Mouse (Mus musculus): Measurements from ENCODE around the gene Ndufb4. TPM values are rescaled to one million over a fixed set of nuclear protein-coding genes. Genes with fewer than 3 reads are reported as not detected.

Gene Ndufb4
- polyA plus RNA-seq, 1 experiment from 2014 or later, result 44.8 TPM

DNA sequence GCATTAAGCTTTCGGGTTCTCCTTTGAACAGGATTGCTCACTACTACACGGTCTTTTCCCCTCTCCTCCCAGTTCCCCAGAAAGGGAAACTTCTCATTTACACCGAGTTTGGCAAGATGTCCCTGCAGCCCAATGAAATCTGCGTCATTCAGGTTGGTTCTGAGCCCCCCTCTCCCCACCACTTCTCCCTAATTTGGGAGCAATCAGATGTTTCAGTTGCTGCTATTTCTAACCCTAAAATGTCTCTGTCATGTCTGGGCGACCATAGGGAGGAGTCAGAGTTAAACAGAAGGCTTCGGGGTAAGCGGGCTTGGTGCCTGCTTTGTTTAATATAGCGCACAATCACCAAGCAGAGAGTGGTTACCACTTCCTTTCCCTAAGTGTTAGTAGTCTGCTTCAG, 38.1 kb downstream of the Ndufb4 start:
- H3K36me3 ChIP-seq (replicated peaks), result no peaks in the 10 kb centered on the region
- peaks cover 5% of the 10 kb centered on the region for H3K4me1 ChIP-seq
- 87% methylated on average over 8 of the region's 8 CpGs for whole genome bisulfite sequencing
- no peak for DNase-seq (ENCODE audit: extremely low spot score, low spot score)
- no peak overlapping the region for H3K4me3 ChIP-seq
- no peak overlapping the region for H3K27ac ChIP-seq
- no peaks in the 10 kb centered on the region for H3K27me3 ChIP-seq (ENCODE audit: poor library complexity, severe bottlenecking)
- no peaks in the 10 kb centered on the region for H3K9me3 ChIP-seq

GRCm38 (mm10) chr16:37615429-37615828, 38.8 kb downstream of the Ndufb4 start:
- 91% methylated on average over 8 of the region's 8 CpGs for WGBS
- no peaks in the 10 kb centered on the region for H3K9me3 ChIP-seq
- no peak overlapping the region for H3K4me3 ChIP-seq
- no peaks in the 10 kb centered on the region for H3K36me3 ChIP-seq (replicated peaks)
- peaks cover 5% of the 10 kb centered on the region for H3K4me1 ChIP-seq
- H3K27ac ChIP-seq, result no peak overlapping the region
- no peaks in the 10 kb centered on the region for H3K27me3 ChIP-seq (ENCODE audit: poor library complexity, severe bottlenecking)
- DNase-seq (ENCODE audit: extremely low spot score, low spot score), result no peak

- H3K36me3 ChIP-seq (replicated peaks), result no peaks in the 10 kb centered on the region
- no peaks in the 10 kb centered on the region for H3K27me3 ChIP-seq (ENCODE audit: poor library complexity, severe bottlenecking)
- no peaks in the 10 kb centered on the region for H3K9me3 ChIP-seq
- no peak overlapping the region for H3K27ac ChIP-seq
- no peak overlapping the region for H3K4me3 ChIP-seq
- 94% methylated on average over 9 of the region's 9 CpGs for WGBS
- H3K4me1 ChIP-seq, result peaks cover 5% of the 10 kb centered on the region
- DNase-seq (ENCODE audit: extremely low spot score, low spot score), result no peak
Measured at GRCm38 (mm10) chr16:37614540-37614939, 39.7 kb downstream of the Ndufb4 start.

DNA sequence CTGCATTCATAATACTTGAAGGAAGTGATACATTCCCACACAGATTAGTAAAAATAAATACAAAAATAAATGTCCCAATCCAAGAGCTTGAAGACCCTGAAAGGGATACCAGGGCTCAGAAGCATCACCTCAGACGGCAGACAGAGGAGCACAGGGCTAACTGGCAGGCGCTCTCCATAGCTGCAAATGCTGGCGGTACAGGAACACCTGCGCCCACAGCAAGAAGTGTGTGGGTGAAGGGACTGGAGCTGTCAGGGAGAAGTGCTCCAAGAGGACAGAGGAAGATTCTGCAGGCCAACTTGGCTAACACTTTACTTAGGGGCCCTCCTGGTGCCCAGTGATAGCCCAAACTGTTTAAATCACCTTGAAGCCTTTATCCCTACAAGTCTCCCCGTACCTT, 42.2 kb downstream of the Ndufb4 start:
- H3K27me3 ChIP-seq (ENCODE audit: poor library complexity, severe bottlenecking), result no peaks in the 10 kb centered on the region
- peaks cover 3% of the 10 kb centered on the region; the same call in 1 of the 2 replicates for H3K4me1 ChIP-seq
- WGBS, result 92% methylated on average over 5 of the region's 5 CpGs
- no peak overlapping the region for H3K4me3 ChIP-seq
- no peaks in the 10 kb centered on the region for H3K9me3 ChIP-seq
- no peak overlapping the region for H3K27ac ChIP-seq
- no peaks in the 10 kb centered on the region for H3K36me3 ChIP-seq (replicated peaks)
- DNase-seq (ENCODE audit: extremely low spot score, low spot score), result no peak

- H3K9me3 ChIP-seq, result no peaks in the 10 kb centered on the region
- 80% methylated on average over 7 of the region's 7 CpGs for WGBS
- peaks cover 3% of the 10 kb centered on the region; the same call in 1 of the 2 replicates for H3K4me1 ChIP-seq
- no peaks in the 10 kb centered on the region for H3K36me3 ChIP-seq (replicated peaks)
- no peak overlapping the region for H3K27ac ChIP-seq
- DNase-seq (ENCODE audit: extremely low spot score, low spot score), result no peak
- H3K27me3 ChIP-seq (ENCODE audit: poor library complexity, severe bottlenecking), result no peaks in the 10 kb centered on the region
- H3K4me3 ChIP-seq, result no peak overlapping the region
Measured at GRCm38 (mm10) chr16:37611072-37611471, 43.2 kb downstream of the Ndufb4 start.

GRCm38 (mm10) chr16:37610333-37610732, 43.9 kb downstream of the Ndufb4 start:
- Histone ChIP-seq H3K36me3 (replicated peaks) (no peaks in the 10 kb centered on the region), H3K27ac (no peak overlapping the region), H3K4me1 (peaks cover 3% of the 10 kb centered on the region; the same call in 1 of the 2 replicates), H3K27me3 (ENCODE audit: poor library complexity, severe bottlenecking) (no peaks in the 10 kb centered on the region), H3K4me3 (no peak overlapping the region), H3K9me3 (no peaks in the 10 kb centered on the region)
- DNase-seq (ENCODE audit: extremely low spot score, low spot score), result no peak
- WGBS, result 83% methylated on average over 8 of the region's 8 CpGs

- DNase-seq (ENCODE audit: extremely low spot score, low spot score), result no peak
- H3K4me3 ChIP-seq, result no peak overlapping the region
- H3K27ac ChIP-seq, result no peak overlapping the region
- no peaks in the 10 kb centered on the region for H3K9me3 ChIP-seq
- H3K27me3 ChIP-seq (ENCODE audit: poor library complexity, severe bottlenecking), result no peaks in the 10 kb centered on the region
- 0 out of 2 replicates have a peak, but pooled peaks cover 3% of the 10 kb centered on the region for H3K4me1 ChIP-seq
- 94% methylated on average over 6 of the region's 6 CpGs for WGBS
- H3K36me3 ChIP-seq (replicated peaks), result no peaks in the 10 kb centered on the region
Measured at GRCm38 (mm10) chr16:37604243-37604642, 50.0 kb downstream of the Ndufb4 start.

DNA sequence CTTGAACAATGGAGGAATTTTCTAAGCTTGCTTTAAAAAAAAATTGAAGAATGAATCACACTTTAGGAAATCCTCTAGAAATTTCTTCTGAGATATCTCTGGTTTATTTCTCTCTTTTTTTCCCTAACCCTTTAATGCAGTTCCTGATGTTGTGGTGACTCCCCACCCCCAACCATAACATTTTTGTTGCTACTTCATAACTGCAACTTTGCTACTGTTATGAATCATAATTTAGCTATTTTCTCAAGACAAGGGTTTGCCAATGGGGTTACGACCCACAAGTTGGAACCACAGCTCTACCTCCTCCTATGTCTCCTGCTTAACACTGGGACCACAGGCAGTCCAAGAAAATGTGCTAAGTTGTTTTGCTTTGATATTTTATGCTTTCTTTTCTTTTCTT, 50.8 kb downstream of the Ndufb4 start:
- 0 out of 2 replicates have a peak, but pooled peaks cover 3% of the 10 kb centered on the region for H3K4me1 ChIP-seq
- 91% methylated on average over 1 of the region's 1 CpGs for WGBS
- no peak overlapping the region for H3K27ac ChIP-seq
- H3K4me3 ChIP-seq, result no peak overlapping the region
- no peaks in the 10 kb centered on the region for H3K36me3 ChIP-seq (replicated peaks)
- no peaks in the 10 kb centered on the region for H3K9me3 ChIP-seq
- DNase-seq (ENCODE audit: extremely low spot score, low spot score), result no peak
- no peaks in the 10 kb centered on the region for H3K27me3 ChIP-seq (ENCODE audit: poor library complexity, severe bottlenecking)

DNA sequence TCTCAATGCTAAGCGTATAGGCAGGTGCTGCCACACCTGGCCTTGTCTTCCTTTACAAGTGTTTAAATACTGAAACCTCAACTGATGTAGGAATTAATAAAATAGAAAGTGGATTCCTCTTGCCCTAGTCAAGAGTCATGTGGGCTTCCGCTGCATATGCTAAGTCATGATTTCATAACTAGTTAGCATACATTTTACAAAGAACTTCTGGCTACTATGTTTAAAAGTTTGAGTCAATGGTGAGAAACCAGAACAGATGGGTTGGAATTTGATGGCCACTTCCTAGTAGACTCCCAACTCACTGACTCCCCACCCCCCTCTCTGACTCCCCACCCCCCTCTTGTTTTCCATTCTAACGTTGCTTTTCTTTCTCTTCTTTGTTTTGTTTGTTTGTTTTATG, 54.9 kb downstream of the Ndufb4 start:
- Histone ChIP-seq H3K4me1 (no peaks in the 10 kb centered on the region), H3K36me3 (replicated peaks) (no peaks in the 10 kb centered on the region), H3K27me3 (ENCODE audit: poor library complexity, severe bottlenecking) (no peaks in the 10 kb centered on the region), H3K9me3 (no peaks in the 10 kb centered on the region), H3K27ac (no peak overlapping the region), H3K4me3 (no peak overlapping the region)
- DNase-seq (ENCODE audit: extremely low spot score, low spot score), result no peak
- 81% methylated on average over 3 of the region's 3 CpGs for WGBS

DNA sequence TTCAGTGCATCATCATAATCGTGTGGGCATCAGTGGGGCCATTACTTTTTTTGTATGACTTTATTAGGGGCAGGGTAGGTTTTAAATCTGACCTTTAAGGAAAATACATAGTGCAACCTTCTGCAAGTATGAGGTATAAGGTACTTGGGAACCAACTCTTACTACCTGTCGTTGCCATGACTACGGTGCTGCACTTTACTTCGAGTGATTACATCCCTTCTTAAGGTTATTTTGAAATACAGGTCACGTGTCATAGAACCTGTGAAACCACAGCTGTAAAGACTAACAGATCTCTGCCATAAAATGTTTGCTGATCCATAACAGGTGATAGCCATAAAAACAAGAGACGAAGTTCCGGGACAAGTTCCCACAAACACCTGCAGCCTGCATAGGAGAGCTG, 55.8 kb downstream of the Ndufb4 start:
- H3K27ac ChIP-seq, result no peak overlapping the region
- H3K36me3 ChIP-seq (replicated peaks), result no peaks in the 10 kb centered on the region
- DNase-seq (ENCODE audit: extremely low spot score, low spot score), result no peak
- no peaks in the 10 kb centered on the region for H3K4me1 ChIP-seq
- H3K4me3 ChIP-seq, result no peak overlapping the region
- 93% methylated on average over 7 of the region's 7 CpGs for WGBS
- H3K27me3 ChIP-seq (ENCODE audit: poor library complexity, severe bottlenecking), result no peaks in the 10 kb centered on the region
- no peaks in the 10 kb centered on the region for H3K9me3 ChIP-seq

GRCm38 (mm10) chr16:37597412-37597811, 56.8 kb downstream of the Ndufb4 start:
- Histone ChIP-seq H3K9me3 (no peaks in the 10 kb centered on the region), H3K27ac (no peak overlapping the region), H3K4me3 (no peak overlapping the region), H3K27me3 (ENCODE audit: poor library complexity, severe bottlenecking) (no peaks in the 10 kb centered on the region), H3K4me1 (no peaks in the 10 kb centered on the region), H3K36me3 (replicated peaks) (no peaks in the 10 kb centered on the region)
- 79% methylated on average over 5 of the region's 5 CpGs for WGBS
- no peak for DNase-seq (ENCODE audit: extremely low spot score, low spot score)

Other genes starting within 250 kb of the Ndufb4 start
- gene Gtf2e1, start 114.7 kb downstream of the Ndufb4 start, polyA plus RNA-seq (2016; fragmentation: Nextera tagmentation; extraction: Ambion mirVana), result 50.8 and 53.2 TPM in 2 replicates
- 42.6 and 44.9 TPM in 2 replicates for gene Rabl3, start 114.6 kb downstream of the Ndufb4 start, polyA plus RNA-seq (2016; fragmentation: Nextera tagmentation; extraction: Ambion mirVana)
- gene Hgd, start 74.3 kb downstream of the Ndufb4 start, polyA plus RNA-seq (2016; fragmentation: Nextera tagmentation; extraction: Ambion mirVana), result 0.11 TPM in 1 of 2 replicates, not detected in the other
- 140 and 143 TPM in 2 replicates for gene Fstl1, start 122.4 kb upstream of the Ndufb4 start, polyA plus RNA-seq (2016; fragmentation: Nextera tagmentation; extraction: Ambion mirVana)
- gene Gm36028, start 206.7 kb upstream of the Ndufb4 start, polyA plus RNA-seq (2016; fragmentation: Nextera tagmentation; extraction: Ambion mirVana), result 0.33 and 0.42 TPM in 2 replicates
- 55.3 and 57.7 TPM in 2 replicates for gene Lrrc58, start 213.9 kb upstream of the Ndufb4 start, polyA plus RNA-seq (2016; fragmentation: Nextera tagmentation; extraction: Ambion mirVana)